Mouse (Mus musculus): ENCODE measurements around the gene Gon7. TPM values are rescaled to one million over a fixed set of nuclear protein-coding genes. Genes with fewer than 3 reads are reported as not detected.

The Gon7 gene
- 28.5 and 30.1 TPM in 2 replicates for polyA plus RNA-seq (2012; rRNA removed)

GRCm38 (mm10) chr12:102757689-102758402 lies at the start of gene Gon7, which contains the start of the genes Gm28051 and Ubr7:
Gon7 (minus strand) TSS chr12:102757803.
Gm28051 (minus strand) TSS chr12:102757765.
Ubr7 (plus strand) TSS chr12:102757967.

GRCm38 (mm10) chr12:102758403-102758756 lies 777 bp upstream of the Gon7 start, which contains the start of gene Gm20604:
Gm20604 (minus strand) TSS chr12:102758672.

GRCm38 (mm10) chr12:102743589-102744574 lies 13.7 kb downstream of the Gon7 start, which contains the start of the genes Moap1 and Tmem251:
Moap1 (minus strand) TSS chr12:102743661.
Tmem251 (plus strand) TSS chr12:102743762.

GRCm38 (mm10) chr12:102704457-102705198 lies 53.0 kb downstream of the Gon7 start, which contains the start of gene Itpk1:
Itpk1 (minus strand) TSS chr12:102704930.

Other genes with a start within 250 kb of the Gon7 start
- 87.8 and 93.9 TPM in 2 replicates for gene Chga, start 202.8 kb downstream of the Gon7 start, polyA plus RNA-seq (2012; rRNA removed)
- gene Itpk1, start 52.9 kb downstream of the Gon7 start, polyA plus RNA-seq (2012; rRNA removed), result 37.7 and 43.1 TPM in 2 replicates
- 19.6 and 20.2 TPM in 2 replicates for gene Moap1, start 14.1 kb downstream of the Gon7 start, polyA plus RNA-seq (2012; rRNA removed)
- gene Tmem251, start 14.0 kb downstream of the Gon7 start, polyA plus RNA-seq (2012; rRNA removed), result 4.4 and 5.0 TPM in 2 replicates
- gene Gm28051, start within 50 bp of the Gon7 start, polyA plus RNA-seq (2012; rRNA removed), result not detected in 2 replicates
- 36.2 and 37.7 TPM in 2 replicates for gene Ubr7, start 164 bp upstream of the Gon7 start, polyA plus RNA-seq (2012; rRNA removed)
- gene Gm20604, start 869 bp upstream of the Gon7 start, polyA plus RNA-seq (2012; rRNA removed), result 39.1 and 41.4 TPM in 2 replicates
- 19.5 and 20.4 TPM in 2 replicates for gene Btbd7, start 120.7 kb upstream of the Gon7 start, polyA plus RNA-seq (2012; rRNA removed)
- not detected in 2 replicates for gene Cox8c, start 141.5 kb upstream of the Gon7 start, polyA plus RNA-seq (2012; rRNA removed)
- 38.9 and 39.3 TPM in 2 replicates for gene Unc79, start 191.1 kb upstream of the Gon7 start, polyA plus RNA-seq (2012; rRNA removed)

Data from central nervous system, embryonic 18 days (tissue).